Mouse (Mus musculus): ENCODE data around the gene Phldb1. TPM values are rescaled to one million over a fixed set of nuclear protein-coding genes. Genes with fewer than 3 reads are reported as not detected.

Gene Phldb1
- total and polyA plus RNA-seq, 2 experiments from 2014 or later = 35.3 to 152 TPM

DNA sequence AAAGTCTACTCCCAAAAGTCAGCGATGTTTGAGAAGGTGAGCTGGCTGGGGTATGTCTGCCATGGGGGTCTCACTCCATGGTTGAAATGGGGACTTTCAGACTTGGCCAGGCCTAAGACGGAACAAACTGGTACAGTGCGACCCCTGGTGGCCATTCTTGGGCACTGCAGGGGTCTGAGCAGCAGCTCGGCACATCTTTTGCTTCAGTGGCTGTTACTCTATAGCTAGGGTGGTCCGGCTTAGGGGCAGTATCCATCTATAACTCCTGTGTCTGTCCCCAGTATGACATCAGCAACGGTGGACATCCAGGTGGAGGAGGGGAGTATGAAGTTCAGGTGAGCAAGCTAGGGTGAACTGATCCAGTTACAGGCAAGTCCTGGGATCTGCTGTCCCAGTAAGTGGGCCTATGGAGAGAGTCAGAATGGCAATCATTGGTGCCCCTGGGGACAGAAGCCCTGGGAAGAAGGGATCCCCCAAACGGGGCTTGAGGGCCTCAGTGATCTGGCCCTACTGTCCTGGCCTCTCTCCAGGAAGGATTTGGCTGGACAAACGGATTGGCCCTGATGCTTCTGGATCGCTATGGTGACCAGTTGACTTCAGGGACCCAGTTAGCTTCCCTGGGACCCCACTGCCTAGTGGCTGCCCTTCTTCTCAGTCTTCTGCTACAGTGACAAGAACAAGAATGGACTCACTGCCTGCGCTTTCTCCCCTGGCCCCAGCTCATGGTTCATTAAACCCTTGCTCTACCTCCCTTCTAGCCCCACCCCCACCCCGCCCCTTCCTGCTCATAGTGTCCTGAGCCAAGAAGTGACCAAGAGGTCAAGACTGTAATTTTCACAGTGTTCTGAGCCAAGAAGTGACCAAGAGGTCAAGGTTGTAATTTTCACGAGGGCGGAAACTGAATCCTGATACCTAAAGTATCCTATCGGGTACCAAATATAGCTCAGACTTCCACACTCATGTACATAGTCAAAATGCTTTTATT, 49.4 kb downstream of the Phldb1 start:
- ATAC-seq = peak; percentile 54
- Histone ChIP-seq H3K4me2 (ENCODE audit: low read depth, low read length) (no peak overlapping the region), H3K4me1 (ENCODE audit: insufficient read depth, low read length) (peaks cover 15% of the 10 kb centered on the region), H3K9ac (replicated peaks; ENCODE audit: low read length) (no peak overlapping the region), H3K27ac (0 out of 2 replicates have a peak overlapping the region, but pooled peaks have one; percentile 3), H3K9me3 (ENCODE audit: low read length) (no peaks in the 10 kb centered on the region), H3K36me3 (ENCODE audit: insufficient read depth, low read length) (0 out of 2 replicates have a peak, but pooled peaks cover 12% of the 10 kb centered on the region), H3K4me3 (ENCODE audit: low read length) (no peak overlapping the region), H3K27me3 (ENCODE audit: insufficient read depth, low read length) (no peaks in the 10 kb centered on the region)
- peak; percentile 90 for DNase-seq (ENCODE audit: low spot score)
- peak; percentile 100 for TF ChIP-seq CTCF (IDR thresholded peaks at IDR 0.05; ENCODE audit: low read depth)
- WGBS = 27% methylated on average over 14 of the region's 14 CpGs

DNA sequence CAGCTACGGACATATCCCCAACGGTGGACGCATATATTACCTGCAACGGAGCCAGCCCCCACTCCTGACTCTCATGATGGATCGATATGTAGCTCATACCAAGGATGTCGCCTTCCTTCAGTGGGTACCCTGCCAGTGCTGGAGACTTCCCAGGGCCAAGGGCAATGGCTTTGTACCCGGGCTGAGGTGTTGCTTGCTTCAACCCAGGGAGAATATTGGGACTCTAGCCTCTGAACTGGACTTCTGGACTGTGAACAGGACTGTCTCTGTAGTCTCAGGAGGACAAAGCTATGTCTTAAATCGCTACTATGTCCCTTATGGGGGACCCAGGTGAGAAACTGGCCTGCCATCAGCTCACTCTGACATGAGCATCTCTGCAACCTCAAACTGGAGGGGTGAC, 52.0 kb downstream of the Phldb1 start:
- no peak for TF ChIP-seq CTCF (IDR thresholded peaks at IDR 0.05; ENCODE audit: low read depth)
- 87% methylated on average over 8 of the region's 8 CpGs for WGBS
- Histone ChIP-seq H3K4me3 (ENCODE audit: low read length) (no peak overlapping the region), H3K9ac (replicated peaks; ENCODE audit: low read length) (no peak overlapping the region), H3K27ac (no peak overlapping the region), H3K9me3 (ENCODE audit: low read length) (no peaks in the 10 kb centered on the region), H3K36me3 (ENCODE audit: insufficient read depth, low read length) (0 out of 2 replicates have a peak, but pooled peaks cover 7% of the 10 kb centered on the region), H3K4me1 (ENCODE audit: insufficient read depth, low read length) (peaks cover 15% of the 10 kb centered on the region), H3K27me3 (ENCODE audit: insufficient read depth, low read length) (no peaks in the 10 kb centered on the region), H3K4me2 (ENCODE audit: low read depth, low read length) (no peak overlapping the region)
- no peak for DNase-seq (ENCODE audit: low spot score)
- no peak for ATAC-seq

DNA sequence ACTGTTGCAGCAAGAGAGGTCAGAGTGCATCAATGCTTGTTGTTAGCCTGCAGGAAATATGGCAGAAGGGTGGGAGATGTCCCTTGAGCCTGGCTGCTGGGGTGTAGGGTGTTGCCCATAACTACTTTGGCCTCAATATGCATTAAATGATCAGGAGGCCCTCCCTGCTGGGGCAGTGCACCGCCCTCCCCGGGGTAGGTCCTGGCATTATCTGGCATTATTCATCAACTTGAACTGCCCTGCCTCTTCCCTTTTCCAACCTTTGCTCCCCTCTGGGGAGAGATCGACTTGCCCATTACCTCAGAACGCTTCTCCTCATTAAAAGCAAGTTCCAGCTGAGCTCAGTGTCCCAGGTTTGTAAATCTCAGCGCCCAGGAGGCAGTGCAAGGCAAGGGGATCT, 55.4 kb downstream of the Phldb1 start:
- Histone ChIP-seq H3K4me3 (ENCODE audit: low read length) (no peak overlapping the region), H3K4me2 (ENCODE audit: low read depth, low read length) (no peak overlapping the region), H3K27ac (no peak overlapping the region), H3K36me3 (ENCODE audit: insufficient read depth, low read length) (no peaks in the 10 kb centered on the region), H3K9me3 (ENCODE audit: low read length) (no peaks in the 10 kb centered on the region), H3K4me1 (ENCODE audit: insufficient read depth, low read length) (no peaks in the 10 kb centered on the region), H3K9ac (replicated peaks; ENCODE audit: low read length) (no peak overlapping the region), H3K27me3 (ENCODE audit: insufficient read depth, low read length) (no peaks in the 10 kb centered on the region)
- no peak for DNase-seq (ENCODE audit: low spot score)
- ATAC-seq = no peak
- WGBS = 63% methylated on average over 5 of the region's 5 CpGs
- TF ChIP-seq CTCF (IDR thresholded peaks at IDR 0.05; ENCODE audit: low read depth) = no peak

DNA sequence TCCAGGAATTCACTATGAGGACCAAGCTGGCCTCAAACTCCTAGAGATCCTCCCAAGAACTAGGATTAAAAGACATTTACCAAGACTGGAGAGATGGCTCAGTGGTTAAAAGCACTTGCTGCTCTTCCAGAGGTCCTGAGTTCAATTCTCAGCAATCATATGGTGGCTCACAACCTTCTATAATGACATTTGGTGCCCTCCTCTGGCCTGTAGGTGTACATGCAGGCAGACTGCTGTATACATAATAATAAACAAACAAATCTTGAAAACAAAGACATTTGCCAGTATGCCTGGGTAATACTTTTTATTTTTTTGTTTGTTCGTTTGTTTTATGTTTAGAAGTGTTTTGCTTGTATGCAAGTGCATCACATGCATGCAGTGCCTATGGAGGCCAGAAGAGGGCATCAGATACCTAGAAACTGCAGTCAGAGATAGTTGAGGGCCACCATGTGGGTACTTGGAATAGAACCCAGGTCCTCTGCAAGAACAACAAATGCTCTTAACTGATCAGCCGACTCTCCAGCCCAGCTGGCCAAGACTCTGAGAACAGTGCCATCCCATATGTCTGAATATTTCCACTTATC, 56.6 kb downstream of the Phldb1 start:
- Histone ChIP-seq H3K9ac (replicated peaks; ENCODE audit: low read length) (no peak overlapping the region), H3K36me3 (ENCODE audit: insufficient read depth, low read length) (no peaks in the 10 kb centered on the region), H3K4me1 (ENCODE audit: insufficient read depth, low read length) (no peaks in the 10 kb centered on the region), H3K4me2 (ENCODE audit: low read depth, low read length) (no peak overlapping the region), H3K4me3 (ENCODE audit: low read length) (no peak overlapping the region), H3K9me3 (ENCODE audit: low read length) (no peaks in the 10 kb centered on the region), H3K27me3 (ENCODE audit: insufficient read depth, low read length) (no peaks in the 10 kb centered on the region), H3K27ac (no peak overlapping the region)
- ATAC-seq (no peak), DNase-seq (ENCODE audit: low spot score) (no peak)
- WGBS = 97% methylated on average over 2 of the region's 2 CpGs
- peak; percentile 44 for TF ChIP-seq CTCF (IDR thresholded peaks at IDR 0.05; ENCODE audit: low read depth)

DNA sequence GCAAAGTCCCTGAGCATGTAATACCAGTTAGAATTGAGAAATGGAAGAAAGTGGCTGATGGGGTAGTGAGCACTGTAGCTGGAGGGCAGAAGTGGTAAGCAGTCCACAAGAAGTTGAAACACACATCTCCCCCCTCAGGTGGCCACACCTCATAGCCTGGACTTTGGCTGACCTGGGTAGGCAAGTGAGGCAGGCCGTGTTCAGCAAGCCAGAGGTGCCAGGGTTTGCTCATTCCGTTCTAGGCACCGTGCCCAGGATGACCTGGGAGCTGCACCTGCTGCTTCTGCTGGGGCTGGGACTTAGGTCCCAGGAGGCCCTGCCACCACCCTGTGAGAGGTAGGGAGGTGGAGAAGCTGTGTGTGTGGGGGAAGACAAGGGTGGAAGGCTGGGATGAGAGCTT, 62.0 kb downstream of the Phldb1 start, which contains the start of gene Treh:
Treh (plus strand) TSS at position 229 of the 400 bp plus-strand sequence.
- Histone ChIP-seq H3K4me2 (ENCODE audit: low read depth, low read length) (no peak within 1 kb of the TSS), H3K36me3 (ENCODE audit: insufficient read depth, low read length) (no peaks in the 10 kb centered on the region), H3K9me3 (ENCODE audit: low read length) (no peaks in the 10 kb centered on the region), H3K4me1 (ENCODE audit: insufficient read depth, low read length) (no peaks in the 10 kb centered on the region), H3K9ac (replicated peaks; ENCODE audit: low read length) (no peak within 1 kb of the TSS), H3K27ac (no peak within 1 kb of the TSS), H3K27me3 (ENCODE audit: insufficient read depth, low read length) (no peaks in the 10 kb centered on the region), H3K4me3 (ENCODE audit: low read length) (no peak within 1 kb of the TSS)
- DNase-seq (ENCODE audit: low spot score) (no peak), ATAC-seq (no peak)
- WGBS = 73% methylated on average over 3 of the region's 3 CpGs
- TF ChIP-seq CTCF (IDR thresholded peaks at IDR 0.05; ENCODE audit: low read depth) = no peak

DNA sequence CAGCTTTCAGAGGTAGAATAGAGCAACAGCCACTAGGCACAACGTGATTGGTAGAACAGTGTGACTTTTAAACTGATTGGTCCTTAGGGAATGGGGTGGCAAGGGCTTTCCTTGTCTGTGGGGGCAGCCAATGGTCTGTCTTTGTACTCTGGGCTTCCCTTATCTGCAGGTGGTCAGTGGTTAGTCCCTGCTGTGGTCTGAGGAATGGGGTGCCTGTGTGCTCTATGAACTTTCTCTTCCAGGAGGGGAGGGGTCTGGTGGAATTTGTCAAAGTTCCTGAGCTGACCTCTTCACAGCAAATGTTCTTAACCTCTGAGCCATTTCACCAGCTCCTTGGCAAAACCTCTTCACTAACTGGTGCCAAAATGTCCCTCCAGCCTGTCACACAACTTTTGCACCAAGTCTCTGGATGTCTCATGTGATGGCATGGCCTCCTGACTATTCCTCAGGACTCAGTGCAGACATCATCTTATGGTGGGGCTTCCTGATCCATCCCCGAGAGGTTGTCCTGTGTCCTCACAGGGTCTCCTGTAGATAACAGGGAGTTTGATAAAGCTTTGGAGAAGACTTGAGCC, 62.6 kb downstream of the Phldb1 start:
- no peak for TF ChIP-seq CTCF (IDR thresholded peaks at IDR 0.05; ENCODE audit: low read depth)
- H3K27me3 ChIP-seq (ENCODE audit: insufficient read depth, low read length) = no peaks in the 10 kb centered on the region
- H3K4me1 ChIP-seq (ENCODE audit: insufficient read depth, low read length) = no peaks in the 10 kb centered on the region
- no peak overlapping the region for H3K9ac ChIP-seq (replicated peaks; ENCODE audit: low read length)
- no peak overlapping the region for H3K27ac ChIP-seq
- 70% methylated on average over 2 of the region's 2 CpGs for WGBS
- DNase-seq (ENCODE audit: low spot score) = no peak
- no peaks in the 10 kb centered on the region for H3K36me3 ChIP-seq (ENCODE audit: insufficient read depth, low read length)
- no peaks in the 10 kb centered on the region for H3K9me3 ChIP-seq (ENCODE audit: low read length)
- no peak overlapping the region for H3K4me3 ChIP-seq (ENCODE audit: low read length)
- ATAC-seq = no peak
- H3K4me2 ChIP-seq (ENCODE audit: low read depth, low read length) = no peak overlapping the region
